Mouse (Mus musculus) heart, adult 2 months (tissue): Measurements from ENCODE around the gene Anln. TPM values are rescaled to one million over a fixed set of nuclear protein-coding genes. Genes with fewer than 3 reads are reported as not detected.

Experiments
- DNase-seq, 2 experiments: peaks; one replicate each; pipeline ENCODE4 v3.0.0; 2021
- H3K27ac ChIP-seq: fragments of 200-600 bp; 2 replicates; pipeline ENCODE4 v1.8.1; 2022
- H3K27me3 ChIP-seq: fragments of 200-500 bp; 2 replicates; pipeline ENCODE4 v1.6.1; 2012; ENCODE audit warnings: mild to moderate bottlenecking, low read length, inconsistent platforms, mixed read lengths; ENCODE audit not compliant: control insufficient read depth, insufficient read depth
- H3K36me3 ChIP-seq: fragments of 200-500 bp; 2 replicates; pipeline ENCODE4 v1.6.1; 2012; ENCODE audit warnings: low read length, inconsistent platforms; ENCODE audit not compliant: control insufficient read depth, insufficient read depth
- H3K4me1 ChIP-seq: fragments of 200-500 bp; 2 replicates; pipeline ENCODE4 v1.6.1; 2011; ENCODE audit warnings: low read length; ENCODE audit not compliant: control insufficient read depth, insufficient read depth
- H3K4me3 ChIP-seq: fragments of 200-600 bp; 2 replicates; pipeline ENCODE4 v1.8.1; 2022
- H3K79me2 ChIP-seq: fragments of 200-500 bp; replicated peaks from 2 replicates; pipeline ENCODE4 v1.6.1; 2012; ENCODE audit warnings: mild to moderate bottlenecking, inconsistent platforms, low read length, moderate library complexity, mixed read lengths; ENCODE audit not compliant: control insufficient read depth, insufficient read depth
- H3K9ac ChIP-seq: fragments of 200-500 bp; 2 replicates; pipeline ENCODE4 v1.6.1; 2012; ENCODE audit warnings: low read depth, mild to moderate bottlenecking, control low read depth, inconsistent platforms, low read length, mixed read lengths
- CTCF ChIP-seq: fragments of 200-600 bp; IDR thresholded peaks from 2 replicates; pipeline ENCODE4 v1.8.1; 2022; ENCODE audit warnings: antibody characterized with exemption, mild to moderate bottlenecking, moderate library complexity
- EP300 ChIP-seq: fragments of 200-500 bp; IDR thresholded peaks from 2 replicates; pipeline ENCODE4 v1.6.1; 2011; ENCODE audit warnings: low read depth, low read length, control low read depth; ENCODE audit not compliant: insufficient read depth
- POLR2A ChIP-seq: fragments of 200-500 bp; IDR thresholded peaks from 2 replicates; pipeline ENCODE4 v1.6.1; 2011; ENCODE audit warnings: mild to moderate bottlenecking, low read depth, low read length, control low read depth; ENCODE audit not compliant: insufficient read depth
- WGBS: fragments of 180-500 bp; shearing (Covaris S2); methylation state at CpG from one replicate; pipeline ENCODE4 v1.1.7; 2018; 5-methylcytosine and 5-hydroxymethylcytosine counted together
- intact Hi-C: fragments of 180-260 bp; cut with DNase I; formaldehyde crosslinking; loops from one replicate; pipeline ENCODE4 v1.15.1; 2025
- polyA plus RNA-seq: library from polyadenylated mRNA; depleted of rRNA; stranded (reverse); fragments of >200 nt; gene quantifications from 2 replicates; pipeline ENCODE4 v1.2.3, GENCODE M21; 2012
- total RNA-seq, 2 experiments: library from RNA; stranded (reverse); gene quantifications; 2 replicates each; pipeline ENCODE4 v1.2.3; 2021

The Anln gene
- total and polyA plus RNA-seq, 3 experiments = 0.43 to 1.5 (median 1.4) TPM

DNA sequence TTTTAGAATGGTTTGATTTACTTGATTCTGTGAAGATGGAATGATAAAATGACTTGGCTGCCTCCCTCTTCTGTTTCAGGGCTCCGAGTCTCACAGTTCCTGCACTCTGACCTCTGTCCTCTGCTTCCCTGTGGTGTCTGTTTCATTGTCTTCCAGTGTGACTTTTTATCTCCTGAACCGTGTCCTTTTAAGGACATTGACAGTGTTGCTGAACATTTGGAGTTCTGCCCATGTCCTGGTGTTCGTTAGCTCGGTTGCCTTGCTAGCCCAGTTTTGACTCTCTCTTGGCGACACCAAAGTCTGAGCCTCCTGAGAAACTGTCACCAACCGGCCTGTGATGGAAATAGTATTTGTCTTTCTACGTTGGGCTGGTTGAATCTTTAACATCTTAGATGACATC is 31.5 kb upstream of the Anln start:
- DNase-seq = no peak

DNA sequence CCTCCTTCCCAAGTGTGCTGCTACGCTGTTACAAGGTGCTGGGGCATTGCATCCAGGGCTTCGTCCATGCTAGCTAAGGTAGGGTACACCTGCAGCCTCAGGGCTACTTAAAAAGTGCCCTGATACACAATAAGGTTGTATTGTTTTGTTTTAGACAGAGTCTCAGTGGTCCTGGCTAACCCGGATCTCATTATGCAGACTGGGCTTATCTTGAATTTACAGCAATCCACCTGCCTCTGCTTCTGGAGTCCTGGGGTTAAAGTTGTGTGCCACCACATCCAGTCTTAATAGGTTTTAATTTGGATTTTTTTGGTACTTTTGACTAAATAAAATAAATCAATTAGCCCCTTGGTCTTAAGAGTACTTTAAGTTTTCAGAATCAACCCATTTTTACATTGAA is 30.9 kb upstream of the Anln start:
- DNase-seq = no peak

More for the DNA sequence above, 31.5 kb upstream of the Anln start:
- no peaks in the 10 kb centered on the region for H3K27me3 ChIP-seq
- TF ChIP-seq CTCF (no peak), EP300 (no peak), POLR2A (no peak)
- no peak overlapping the region for H3K4me3 ChIP-seq
- H3K4me1 ChIP-seq = no peaks in the 10 kb centered on the region; the same call in 1 of the 2 replicates
- H3K79me2 ChIP-seq = no peaks in the 10 kb centered on the region
- H3K36me3 ChIP-seq = no peaks in the 10 kb centered on the region
- WGBS = 28% methylated on average over 7 of the region's 7 CpGs
- intact Hi-C loops = no loop called here
- no peak overlapping the region for H3K27ac ChIP-seq
- H3K9ac ChIP-seq = no peak overlapping the region

GRCm38 (mm10) chr9:22417547-22417946 is 28.6 kb upstream of the Anln start:
- DNase-seq = no peak
- no peak overlapping the region for H3K9ac ChIP-seq
- H3K27ac ChIP-seq = no peak overlapping the region
- H3K79me2 ChIP-seq = no peaks in the 10 kb centered on the region
- no peaks in the 10 kb centered on the region; the same call in 1 of the 2 replicates for H3K4me1 ChIP-seq
- H3K27me3 ChIP-seq = no peaks in the 10 kb centered on the region
- TF ChIP-seq POLR2A (no peak), CTCF (no peak), EP300 (no peak)
- no peaks in the 10 kb centered on the region for H3K36me3 ChIP-seq
- WGBS = 48% methylated on average over 6 of the region's 6 CpGs
- intact Hi-C loops = loop anchor here (10.0 kb wide), 1 partner anchor 353 kb away; no protein-coding TSS in a partner anchor
- no peak overlapping the region for H3K4me3 ChIP-seq

More for the DNA sequence above, 30.9 kb upstream of the Anln start:
- no peak overlapping the region for H3K9ac ChIP-seq
- H3K4me1 ChIP-seq = no peaks in the 10 kb centered on the region; the same call in 1 of the 2 replicates
- no peak overlapping the region for H3K27ac ChIP-seq
- TF ChIP-seq POLR2A (no peak), EP300 (no peak), CTCF (no peak)
- H3K79me2 ChIP-seq = no peaks in the 10 kb centered on the region
- H3K27me3 ChIP-seq = no peaks in the 10 kb centered on the region
- H3K36me3 ChIP-seq = no peaks in the 10 kb centered on the region
- intact Hi-C loops = loop anchor here (10.0 kb wide), 1 partner anchor 355 kb away; no protein-coding TSS in a partner anchor
- no peak overlapping the region for H3K4me3 ChIP-seq
- 88% methylated on average over 3 of the region's 3 CpGs for WGBS

DNA sequence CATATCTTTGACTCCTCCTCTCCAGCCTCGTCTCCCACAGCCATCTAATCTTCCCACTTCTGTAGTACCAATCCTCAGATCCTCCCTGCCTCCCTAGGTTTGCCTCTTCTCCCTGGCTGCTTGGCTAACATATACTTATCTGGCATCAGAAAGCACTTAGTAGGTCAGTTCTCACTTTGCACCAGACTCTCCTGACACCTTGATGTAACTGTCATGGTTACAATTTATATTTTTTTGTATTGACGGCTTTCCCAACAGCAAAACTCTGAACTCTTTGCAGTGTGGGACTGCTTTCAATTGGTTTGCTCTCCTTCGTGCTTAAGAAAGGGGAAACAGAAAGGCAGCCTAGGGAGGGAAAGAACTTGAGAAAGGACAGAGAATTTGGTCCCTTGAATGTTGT is 27.2 kb upstream of the Anln start:
- Histone ChIP-seq H3K79me2 (no peaks in the 10 kb centered on the region), H3K9ac (no peak overlapping the region), H3K4me3 (no peak overlapping the region), H3K36me3 (no peaks in the 10 kb centered on the region), H3K27me3 (no peaks in the 10 kb centered on the region), H3K4me1 (no peaks in the 10 kb centered on the region; the same call in 1 of the 2 replicates), H3K27ac (no peak overlapping the region)
- TF ChIP-seq EP300 = no peak
- 64% methylated on average over 3 of the region's 3 CpGs for WGBS
- intact Hi-C loops = loop anchor here (10.0 kb wide), 1 partner anchor 351 kb away; no protein-coding TSS in a partner anchor
- DNase-seq = no peak

- H3K27me3 ChIP-seq = no peaks in the 10 kb centered on the region
- peak within 1 kb of the TSS; percentile 4; the same call in 1 of the 2 replicates for H3K27ac ChIP-seq
- H3K36me3 ChIP-seq = no peaks in the 10 kb centered on the region
- intact Hi-C loops = loop anchor here (2.0 to 10.0 kb wide), 5 partner anchors 22 to 346 kb away; partner anchors contain the start of genes Anln and Bbs9
- no peaks in the 10 kb centered on the region for H3K4me1 ChIP-seq
- H3K4me3 ChIP-seq = peak within 1 kb of the TSS; percentile 62
- DNase-seq = peak; percentile 96 to 97
- WGBS = 1% methylated on average over 43 of the region's 43 CpGs
- peak; percentile 56; the same call in 1 of the 2 replicates for TF ChIP-seq EP300
- 0 out of 2 replicates have a peak, but pooled peaks have one; percentile 38 for TF ChIP-seq POLR2A
- TF ChIP-seq CTCF = peak; percentile 98
- H3K79me2 ChIP-seq = no peaks in the 10 kb centered on the region
- H3K9ac ChIP-seq = peak within 1 kb of the TSS; percentile 62
Observed at GRCm38 (mm10) chr9:22411002-22411857, 22.2 kb upstream of the Anln start, which contains the start of gene 9530077C05Rik. Gene 9530077C05Rik, plus strand, starts transcription at chr9:22411513.

DNA sequence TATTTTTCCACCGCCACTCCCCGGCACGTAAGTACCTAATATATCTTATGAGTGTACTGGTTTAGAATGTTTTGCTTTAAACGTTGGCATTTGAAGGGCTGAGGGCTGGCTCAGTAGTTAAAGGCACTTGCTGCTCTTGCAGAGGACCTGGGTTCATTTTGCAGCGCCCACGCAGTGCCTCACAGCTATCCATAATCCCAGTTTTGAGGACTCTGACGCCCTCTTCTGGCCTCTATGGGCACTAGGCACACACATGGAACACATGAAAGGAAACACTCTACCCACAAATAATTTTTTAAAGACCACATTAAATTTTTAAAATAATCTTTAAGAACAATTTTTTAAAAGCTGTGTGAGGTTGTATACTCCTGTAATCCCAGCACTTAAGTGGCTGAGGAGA is 20.5 kb upstream of the Anln start:
- H3K27ac ChIP-seq = no peak overlapping the region
- H3K4me1 ChIP-seq = no peaks in the 10 kb centered on the region
- H3K79me2 ChIP-seq = no peaks in the 10 kb centered on the region
- H3K36me3 ChIP-seq = no peaks in the 10 kb centered on the region
- H3K9ac ChIP-seq = no peak overlapping the region
- no peak for DNase-seq
- TF ChIP-seq CTCF (0 out of 2 replicates have a peak, but pooled peaks have one; percentile 15), POLR2A (no peak)
- no peaks in the 10 kb centered on the region for H3K27me3 ChIP-seq
- H3K4me3 ChIP-seq = no peak overlapping the region
- intact Hi-C loops = loop anchor here (5.0 kb wide), 1 partner anchor 252 kb away; the partner anchor contains the start of gene Pigyl
- WGBS = 80% methylated on average over 7 of the region's 7 CpGs
